Mouse (Mus musculus) heart, postnatal 36 days (tissue): ENCODE results near the gene 9430097D07Rik. TPM values are rescaled to one million over a fixed set of nuclear protein-coding genes. Genes with fewer than 3 reads are reported as not detected.

Experiments
- DNase-seq, 2 experiments: peaks; one replicate each; pipeline ENCODE4 v3.0.0; 2021 to 2022
- intact Hi-C: fragments of 180-260 bp; cut with DNase I; formaldehyde crosslinking; loops from one replicate; pipeline ENCODE4 v1.15.1; 2025
- total RNA-seq, 2 experiments: library from RNA; stranded (reverse); gene quantifications; 2 replicates each; pipeline ENCODE4 v1.2.3; 2021

9430097D07Rik gene
- total RNA-seq, 2 experiments from 2014 or later, result not detected

GRCm38 (mm10) chr2:32537360-32537905, 38.1 kb downstream of the 9430097D07Rik start:
- intact Hi-C loops, result loop anchor here (2.0 kb wide), 1 partner anchor 29 kb away; no protein-coding TSS in a partner anchor
- DNase-seq, result no peak

- peak; percentile 44 to 63 for DNase-seq
- intact Hi-C loops, result loop anchor here (2.0 kb wide), 1 partner anchor 30 kb away; no protein-coding TSS in a partner anchor
Observed at GRCm38 (mm10) chr2:32536634-32537359, 38.7 kb downstream of the 9430097D07Rik start.

- intact Hi-C loops, result loop anchor here (2.0 kb wide), 1 partner anchor 31 kb away; no protein-coding TSS in a partner anchor
- DNase-seq, result peak in 1 of 2 experiments; percentile 43
Observed at GRCm38 (mm10) chr2:32536086-32536633, 39.3 kb downstream of the 9430097D07Rik start.

- intact Hi-C loops, result loop anchor here (2.0 kb wide), 2 partner anchors 25 to 49 kb away; no protein-coding TSS in a partner anchor
- DNase-seq, result peak in 1 of 2 experiments; percentile 49
Observed at GRCm38 (mm10) chr2:32535501-32535991, 39.9 kb downstream of the 9430097D07Rik start.

GRCm38 (mm10) chr2:32534733-32535471, 40.6 kb downstream of the 9430097D07Rik start, which contains the start of gene Fam102a:
TSS of gene Fam102a (plus strand) at chr2:32535332.
- DNase-seq, result peak; percentile 98

GRCm38 (mm10) chr2:32534061-32534732, 41.3 kb downstream of the 9430097D07Rik start:
- peak; percentile 52 to 57 for DNase-seq
- intact Hi-C loops, result loop anchor here (2.0 kb wide), 2 partner anchors 23 to 47 kb away; no protein-coding TSS in a partner anchor

More at GRCm38 (mm10) chr2:32534733-32535471, 40.6 kb downstream of the 9430097D07Rik start, which contains the start of gene Fam102a:
- intact Hi-C loops, result loop anchor here (2.0 kb wide), 2 partner anchors 24 to 48 kb away; no protein-coding TSS in a partner anchor

GRCm38 (mm10) chr2:32533163-32533562, 42.3 kb downstream of the 9430097D07Rik start:
- DNase-seq, result no peak
- intact Hi-C loops, result no loop called here

GRCm38 (mm10) chr2:32530479-32530878, 45.0 kb downstream of the 9430097D07Rik start:
- intact Hi-C loops, result no loop called here
- DNase-seq, result no peak

GRCm38 (mm10) chr2:32528326-32528725, 47.2 kb downstream of the 9430097D07Rik start:
- intact Hi-C loops, result no loop called here
- DNase-seq, result no peak

GRCm38 (mm10) chr2:32527468-32527966, 48.0 kb downstream of the 9430097D07Rik start:
- DNase-seq, result no peak
- intact Hi-C loops, result no loop called here

GRCm38 (mm10) chr2:32525816-32526215, 49.7 kb downstream of the 9430097D07Rik start:
- DNase-seq, result no peak
- intact Hi-C loops, result no loop called here

- DNase-seq, result no peak
- intact Hi-C loops, result no loop called here
Observed at GRCm38 (mm10) chr2:32524536-32525031, 50.9 kb downstream of the 9430097D07Rik start.

Other genes with a start within 250 kb of the 9430097D07Rik start
- gene Ciz1, start 223.4 kb downstream of the 9430097D07Rik start, total RNA-seq, result 10 to 100 TPM; 25.0 to 33.3 TPM
- gene Dnm1, start 222.3 kb downstream of the 9430097D07Rik start, total RNA-seq, result 1 to 10 TPM; 4.0 TPM
- gene 1110008P14Rik, start 193.7 kb downstream of the 9430097D07Rik start, total RNA-seq, result 10 to 100 TPM; 43.9 to 44.3 TPM
- gene Lcn2, start 187.4 kb downstream of the 9430097D07Rik start, total RNA-seq, result 1 to 10 TPM; 3.1 to 7.0 TPM
- gene Ptges2, start 179.8 kb downstream of the 9430097D07Rik start, total RNA-seq, result 10 to 100 TPM; 69.9 to 70.6 TPM
- 1 to 10 TPM; 3.1 to 3.8 TPM for gene Naif1, start 125.2 kb downstream of the 9430097D07Rik start, total RNA-seq
- gene Slc25a25, start 124.2 kb downstream of the 9430097D07Rik start, total RNA-seq, result 10 to 100 TPM in 1 of 2 experiments, 1 to 10 TPM in 1; 4.8 to 12.4 TPM
- 10 to 100 TPM in 1 of 2 experiments, 1 to 10 TPM in 1; 8.9 to 10.6 TPM for gene Fam102a, start 40.4 kb downstream of the 9430097D07Rik start, total RNA-seq
- gene Dpm2, start 4.8 kb downstream of the 9430097D07Rik start, total RNA-seq, result 10 to 100 TPM; 17.9 to 21.3 TPM
- under 1 TPM in 1 of 2 experiments, not detected in 1; 0.43 TPM for gene Pip5kl1, start 887 bp downstream of the 9430097D07Rik start, total RNA-seq
- 10 to 100 TPM; 18.7 to 21.7 TPM for gene St6galnac4, start 11.4 kb upstream of the 9430097D07Rik start, total RNA-seq
- 100 to 1,000 TPM; 108 to 116 TPM for gene St6galnac6, start 24.0 kb upstream of the 9430097D07Rik start, total RNA-seq
- 100 to 1,000 TPM; 631 to 727 TPM for gene Ak1, start 46.1 kb upstream of the 9430097D07Rik start, total RNA-seq
- 100 to 1,000 TPM; 123 to 136 TPM for gene Eng, start 70.9 kb upstream of the 9430097D07Rik start, total RNA-seq
- 1 to 10 TPM; 5.0 to 6.6 TPM for gene Fpgs, start 128.5 kb upstream of the 9430097D07Rik start, total RNA-seq
- gene Cdk9, start 137.4 kb upstream of the 9430097D07Rik start, total RNA-seq, result 10 to 100 TPM; 24.6 to 26.6 TPM
- 10 to 100 TPM; 26.8 to 28.1 TPM for gene Sh2d3c, start 145.4 kb upstream of the 9430097D07Rik start, total RNA-seq
- not detected for gene 6330409D20Rik, start 165.3 kb upstream of the 9430097D07Rik start, total RNA-seq
- gene Tor2a, start 181.6 kb upstream of the 9430097D07Rik start, total RNA-seq, result 1 to 10 TPM; 6.8 to 9.6 TPM
- under 1 TPM; 0.08 to 0.14 TPM for gene Ttc16, start 199.9 kb upstream of the 9430097D07Rik start, total RNA-seq
- gene Ptrh1, start 200.1 kb upstream of the 9430097D07Rik start, total RNA-seq, result 1 to 10 TPM; 3.7 to 3.8 TPM
- gene Cfap157, start 208.7 kb upstream of the 9430097D07Rik start, total RNA-seq, result not detected